Mouse (Mus musculus): ENCODE results near the gene Tgfbi.

- TF ChIP-seq CTCF (IDR thresholded peaks at IDR 0.05; ENCODE audit: low read depth, low read length), result no peak
- TF ChIP-seq GATA1 (IDR thresholded peaks at IDR 0.05; ENCODE audit: borderline replicate concordance, low read length), result no peak
- TF ChIP-seq GATA2 (IDR thresholded peaks at IDR 0.05; ENCODE audit: borderline replicate concordance, low read depth, low read length), result no peak
- TF ChIP-seq TAL1 (conservative IDR thresholded peaks at IDR 0.05; ENCODE audit: low read depth, low read length), result no peak
- no peak for TF ChIP-seq POLR2AphosphoS5 (IDR thresholded peaks at IDR 0.05; ENCODE audit: insufficient replicate concordance, low read depth, low read length)
Measured at GRCm38 (mm10) chr13:56588454-56589117, 20.7 kb upstream of the Tgfbi start.
